In genomic region chr14:48202096-48203036, GRCm38 (mm10) we compare ENCODE assay signal across 13 mouse cellular contexts.
A peak's percentile ranks its signal among the peaks of the same experiment; 100 is the strongest.
DNase-seq lines count a peak whose midpoint lies in the region; ATAC-seq and TF ChIP-seq lines count a peak whose summit lies in the region.
"Had no signal": no experiment of that assay in that cellular context is flagged by ENCODE, and none has a peak within 500 bp of the region (broad histone marks: within the 10 kb centered on the region; RNA-seq: fewer than 3 reads in every experiment).

No protein-coding gene starts in this region.

- H3K4me3 ChIP-seq in spleen, adult 2 months (ENCODE audit: extremely low read depth, insufficient read depth, insufficient read length) = peak overlapping the region; percentile 19; the same call in 1 of the 2 replicates
- no peak overlapping the region for H3K4me3 ChIP-seq in midbrain, embryonic 12.5 days
- H3K4me3 ChIP-seq in intestine, postnatal 0 days (ENCODE audit: low read depth, low read length) = no peak overlapping the region
- H3K4me3 ChIP-seq: limb, embryonic 15.5 days; neural tube, embryonic 13.5 days had no signal

- no peak overlapping the region for H3K9ac ChIP-seq in midbrain, embryonic 12.5 days (replicated peaks)
- no peak overlapping the region for H3K9ac ChIP-seq in intestine, postnatal 0 days (ENCODE audit: low read depth, low read length)
- H3K9ac ChIP-seq: limb, embryonic 15.5 days; neural tube, embryonic 13.5 days had no signal

- intact Hi-C loops in heart, postnatal 14 days (cut with DNase I) = no loop called here

- WGBS in spleen, adult 2 months = 15% methylated on average over 17 of the region's 17 CpGs
- WGBS in midbrain, embryonic 12.5 days = 56% methylated on average over 17 of the region's 17 CpGs
- 78% methylated on average over 17 of the region's 17 CpGs for WGBS in intestine, postnatal 0 days

- ATAC-seq in midbrain, embryonic 12.5 days (ENCODE audit: low FRiP score, low read depth) = peak; percentile 64
- no peak for ATAC-seq in intestine, postnatal 0 days

- no peaks in the 10 kb centered on the region for H3K27me3 ChIP-seq in spleen, adult 2 months (ENCODE audit: control insufficient read depth, insufficient read depth, low read length)
- no peaks in the 10 kb centered on the region for H3K27me3 ChIP-seq in midbrain, embryonic 12.5 days
- no peaks in the 10 kb centered on the region for H3K27me3 ChIP-seq in intestine, postnatal 0 days (replicated peaks; ENCODE audit: control insufficient read depth, insufficient read depth, low read length)
- H3K27me3 ChIP-seq: CH12.LX; limb, embryonic 15.5 days; neural tube, embryonic 13.5 days had no signal

- peak; percentile 86 for DNase-seq in heart, adult 11 months
- DNase-seq in heart, postnatal 14 days = no peak
- DNase-seq in spleen, adult 2 months (ENCODE audit: low read depth in 1 of 2, low spot score in 2 of 2) = no peak
- DNase-seq in spleen, postnatal 10 days (ENCODE audit: low spot score in 2 of 2) = no peak
- no peak for DNase-seq in layer of hippocampus, adult 11-12 months (ENCODE audit: low spot score)
- no peak for DNase-seq in ovary, adult 18-20 months (ENCODE audit: low spot score)
- DNase-seq: cerebellum, postnatal 36 days; kidney, postnatal 10 days had no signal

- no peaks in the 10 kb centered on the region for H3K36me3 ChIP-seq in spleen, adult 2 months (ENCODE audit: control insufficient read depth, insufficient read depth, low read length)
- no peaks in the 10 kb centered on the region for H3K36me3 ChIP-seq in midbrain, embryonic 12.5 days
- no peaks in the 10 kb centered on the region for H3K36me3 ChIP-seq in intestine, postnatal 0 days (ENCODE audit: control insufficient read depth, insufficient read depth)
- H3K36me3 ChIP-seq: limb, embryonic 15.5 days; neural tube, embryonic 13.5 days had no signal

- H3K4me1 ChIP-seq in spleen, adult 2 months (ENCODE audit: control insufficient read depth, insufficient read depth, insufficient read length) = no peaks in the 10 kb centered on the region
- H3K4me1 ChIP-seq in midbrain, embryonic 12.5 days = peaks cover 45% of the 10 kb centered on the region
- H3K4me1 ChIP-seq in intestine, postnatal 0 days (replicated peaks; ENCODE audit: control insufficient read depth, insufficient read depth, low read length) = peaks cover 6% of the 10 kb centered on the region; the same call in 1 of the 2 replicates

- no peak overlapping the region for H3K27ac ChIP-seq in spleen, adult 2 months (ENCODE audit: insufficient read depth, low read length)
- H3K27ac ChIP-seq in midbrain, embryonic 12.5 days (replicated peaks) = peak overlapping the region; percentile 39; the same call in 1 of the 2 replicates
- H3K27ac ChIP-seq in intestine, postnatal 0 days (ENCODE audit: low read depth, low read length) = no peak overlapping the region
- H3K27ac ChIP-seq: limb, embryonic 15.5 days; neural tube, embryonic 13.5 days had no signal

- TF ChIP-seq CTCF in spleen, adult 2 months (IDR thresholded peaks at IDR 0.05; ENCODE audit: extremely low read depth, insufficient read depth, insufficient read length, insufficient replicate concordance) = no peak
- no peak for TF ChIP-seq CTCF in intestine, postnatal 0 days (IDR thresholded peaks at IDR 0.05; ENCODE audit: low read depth)

- H3K4me2 ChIP-seq in midbrain, embryonic 12.5 days (replicated peaks) = no peak overlapping the region
- H3K4me2 ChIP-seq in intestine, postnatal 0 days (replicated peaks; ENCODE audit: low read depth) = no peak overlapping the region
- H3K4me2 ChIP-seq: limb, embryonic 15.5 days; neural tube, embryonic 13.5 days had no signal

- no peak for TF ChIP-seq POLR2A in spleen, adult 2 months (IDR thresholded peaks at IDR 0.05; ENCODE audit: low read depth, low read length)

- no peaks in the 10 kb centered on the region for H3K9me3 ChIP-seq in midbrain, embryonic 12.5 days
- no peaks in the 10 kb centered on the region for H3K9me3 ChIP-seq in intestine, postnatal 0 days (ENCODE audit: control insufficient read depth)
- H3K9me3 ChIP-seq: limb, embryonic 15.5 days; neural tube, embryonic 13.5 days had no signal
